Mouse (Mus musculus) G1E (cell line): ENCODE data around the gene Sec14l3. TPM values are rescaled to one million over a fixed set of nuclear protein-coding genes. Genes with fewer than 3 reads are reported as not detected.

ENCODE experiments used
- ATAC-seq: 2 replicates; pipeline ENCODE4 v1.8.0; 2016; ENCODE audit warnings: mild to moderate bottlenecking; ENCODE audit not compliant: insufficient number of reproducible peaks, poor library complexity, low FRiP score, severe bottlenecking; ENCODE audit errors: extremely low read depth
- DNase-seq: peaks from one replicate; pipeline ENCODE4 v3.0.0; 2012; ENCODE audit warnings: low spot score
- H3K27me3 ChIP-seq: 2 replicates; pipeline ENCODE4 v1.6.1; 2012; ENCODE audit warnings: mild to moderate bottlenecking, low read length, inconsistent platforms; ENCODE audit not compliant: insufficient read depth
- H3K36me3 ChIP-seq: replicated peaks from 2 replicates; pipeline ENCODE3; 2012; ENCODE audit warnings: mild to moderate bottlenecking, inconsistent platforms
- H3K4me1 ChIP-seq: 2 replicates; pipeline ENCODE4 v1.6.1; 2012; ENCODE audit warnings: low read depth, low read length, inconsistent platforms, mixed read lengths; ENCODE audit not compliant: insufficient read depth
- H3K4me3 ChIP-seq: 2 replicates; pipeline ENCODE4 v1.5.1; 2012; ENCODE audit warnings: low read depth, mild to moderate bottlenecking, inconsistent platforms, low read length, moderate library complexity, mixed read lengths
- H3K9me3 ChIP-seq: replicated peaks from 2 replicates; pipeline ENCODE4 v1.6.1; 2012; ENCODE audit warnings: inconsistent platforms
- CTCF ChIP-seq: IDR thresholded peaks from 2 replicates; pipeline ENCODE4 v1.5.1; 2012; ENCODE audit warnings: low read depth, low read length, inconsistent platforms, mixed read lengths
- GATA1 ChIP-seq: IDR thresholded peaks from 2 replicates; pipeline ENCODE4 v1.6.1; 2012; ENCODE audit warnings: borderline replicate concordance, low read length, inconsistent platforms, mixed read lengths
- GATA2 ChIP-seq: IDR thresholded peaks from 2 replicates; pipeline ENCODE4 v1.6.1; 2012; ENCODE audit warnings: low read depth, low read length, inconsistent platforms, borderline replicate concordance
- POLR2AphosphoS5 ChIP-seq: IDR thresholded peaks from 2 replicates; pipeline ENCODE4 v1.6.1; 2012; ENCODE audit warnings: low read depth, low read length, inconsistent platforms; ENCODE audit not compliant: insufficient replicate concordance
- TAL1 ChIP-seq: conservative IDR thresholded peaks from 2 replicates; pipeline ENCODE4 v1.6.1; 2012; ENCODE audit warnings: low read depth, low read length, inconsistent platforms, mixed read lengths
- polyA plus RNA-seq: library from polyadenylated mRNA; stranded (reverse); fragments of >175 nt; gene quantifications from 2 replicates; pipeline ENCODE4 v1.2.3, GENCODE M21; 2012
- total RNA-seq, 2 experiments: library from RNA; stranded (forward) in 1 of 2; stranded (reverse) in 1 of 2; fragments of 200-1000 nt in 1 of 2; fragments of >200 nt in 1 of 2; fragmentation: Nextera tagmentation in 1 of 2; gene quantifications; 2 replicates each; pipeline ENCODE4 v1.2.3; 2014 to 2017

Sec14l3 gene
- total and polyA plus RNA-seq, 3 experiments, result 0.11 TPM; not detected in 2

- peaks cover 81% of the 10 kb centered on the region for H3K27me3 ChIP-seq
- ATAC-seq (peak; percentile 15), DNase-seq (peak; percentile 26)
- no peak overlapping the region for H3K4me3 ChIP-seq
- peaks cover 46% of the 10 kb centered on the region for H3K4me1 ChIP-seq
- no peaks in the 10 kb centered on the region for H3K9me3 ChIP-seq
- peaks cover 7% of the 10 kb centered on the region for H3K36me3 ChIP-seq
- no peak for TF ChIP-seq POLR2AphosphoS5
- no peak for TF ChIP-seq TAL1
- TF ChIP-seq GATA2, result no peak
- no peak for TF ChIP-seq CTCF
- no peak for TF ChIP-seq GATA1
Measured at GRCm38 (mm10) chr11:4116458-4117141, 52.0 kb downstream of the Sec14l3 start.

DNA sequence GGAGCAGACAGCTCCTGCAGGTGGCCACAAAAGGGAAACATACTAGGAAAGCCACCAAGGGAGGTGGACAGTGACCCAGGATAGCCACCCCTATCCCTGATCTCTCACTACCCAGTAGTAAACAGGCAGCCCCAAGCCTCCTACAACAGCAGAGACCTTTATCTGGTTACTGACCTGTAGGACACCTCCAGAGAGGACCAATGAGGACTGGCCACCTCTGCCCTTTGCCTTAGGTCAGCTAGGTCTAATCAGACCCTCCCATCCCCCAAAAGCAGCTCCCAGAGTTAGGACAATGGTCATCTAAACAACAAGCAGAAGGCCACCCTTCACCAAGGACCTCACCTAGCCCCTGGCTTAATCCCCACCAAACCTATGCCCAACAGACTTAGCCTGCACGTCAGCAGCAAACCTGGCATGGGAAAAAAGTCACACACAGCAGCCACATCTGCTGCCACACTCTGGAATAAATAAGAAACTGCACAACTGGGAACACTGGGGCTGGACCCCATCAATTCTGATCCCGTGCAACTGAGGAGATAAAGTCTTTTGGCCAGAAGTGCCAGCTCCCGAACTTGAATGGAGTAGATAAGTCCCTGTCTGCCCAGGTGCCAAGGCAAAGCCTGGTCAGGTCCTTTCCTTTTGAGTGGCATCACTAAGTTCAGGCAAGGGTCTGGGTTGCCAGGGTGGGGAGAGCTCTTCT lies 52.9 kb downstream of the Sec14l3 start:
- peaks cover 55% of the 10 kb centered on the region for H3K4me1 ChIP-seq
- ATAC-seq, result no peak
- H3K4me3 ChIP-seq, result no peak overlapping the region

DNA sequence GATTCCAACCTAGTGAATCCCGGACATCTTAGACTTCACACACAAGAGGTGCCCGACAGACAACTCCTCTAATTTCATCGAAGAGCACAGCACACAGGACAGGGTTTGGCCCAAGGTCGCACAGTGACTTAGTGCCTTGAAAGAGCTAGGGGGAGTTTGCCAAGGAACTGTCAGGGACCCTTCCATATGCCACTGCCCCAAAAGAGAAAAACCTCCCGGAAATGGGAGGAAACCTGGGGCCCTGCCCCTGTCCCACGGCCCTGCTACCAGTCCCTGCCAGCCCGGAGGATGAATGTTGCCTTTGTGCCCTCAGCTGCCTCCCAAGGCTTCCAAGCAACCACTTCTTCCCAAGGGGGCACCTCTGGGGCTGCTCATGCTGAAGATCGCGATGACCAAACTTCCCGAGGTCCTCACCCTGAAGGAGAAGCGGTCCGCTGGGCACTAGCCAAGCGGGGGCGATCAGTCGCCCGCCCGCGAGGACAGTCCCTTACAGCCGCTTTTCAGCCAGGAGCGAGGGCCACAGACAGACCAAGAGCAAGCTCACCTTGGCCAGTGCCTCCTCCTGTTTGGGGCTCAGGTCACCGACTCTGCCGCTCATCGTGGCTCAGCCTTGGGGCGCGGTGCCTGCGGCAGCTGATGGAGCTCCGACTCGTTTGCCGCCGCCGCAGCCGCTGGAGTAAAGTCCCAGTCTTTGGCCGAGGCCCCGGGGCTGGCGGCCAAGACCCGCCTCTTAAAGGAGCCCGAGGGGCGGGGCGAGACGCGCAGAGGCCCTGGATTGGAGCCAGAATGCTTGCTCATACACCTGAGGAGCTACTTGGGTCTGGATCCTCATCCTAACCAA lies 53.7 kb downstream of the Sec14l3 start:
- ATAC-seq, result no peak
- no peak for DNase-seq
- Histone ChIP-seq H3K9me3 (no peaks in the 10 kb centered on the region), H3K36me3 (peaks cover 6% of the 10 kb centered on the region), H3K4me3 (peak overlapping the region; percentile 65; the same call in 1 of the 2 replicates), H3K27me3 (peaks cover 66% of the 10 kb centered on the region), H3K4me1 (peaks cover 63% of the 10 kb centered on the region)
- TF ChIP-seq GATA2 (no peak), POLR2AphosphoS5 (no peak), TAL1 (no peak), CTCF (no peak), GATA1 (no peak)

More for the DNA sequence above, 52.9 kb downstream of the Sec14l3 start:
- H3K27me3 ChIP-seq, result peaks cover 73% of the 10 kb centered on the region
- no peak for DNase-seq
- H3K9me3 ChIP-seq, result no peaks in the 10 kb centered on the region
- TF ChIP-seq GATA2 (no peak), GATA1 (no peak), TAL1 (no peak), CTCF (no peak), POLR2AphosphoS5 (no peak)
- peaks cover 6% of the 10 kb centered on the region for H3K36me3 ChIP-seq

GRCm38 (mm10) chr11:4119635-4120034 lies 55.0 kb downstream of the Sec14l3 start:
- Histone ChIP-seq H3K27me3 (peaks cover 59% of the 10 kb centered on the region), H3K4me3 (no peak overlapping the region)
- ATAC-seq, result no peak

GRCm38 (mm10) chr11:4121691-4122090 lies 57.0 kb downstream of the Sec14l3 start:
- H3K4me1 ChIP-seq, result peaks cover 64% of the 10 kb centered on the region
- TF ChIP-seq GATA2 (no peak), POLR2AphosphoS5 (no peak), TAL1 (no peak), GATA1 (no peak)
- H3K9me3 ChIP-seq, result no peaks in the 10 kb centered on the region; the same call in 1 of the 2 replicates
- H3K36me3 ChIP-seq, result peaks cover 6% of the 10 kb centered on the region
- peaks cover 45% of the 10 kb centered on the region for H3K27me3 ChIP-seq
- ATAC-seq (no peak), DNase-seq (no peak)
- H3K4me3 ChIP-seq, result no peak overlapping the region

More at GRCm38 (mm10) chr11:4119635-4120034, 55.0 kb downstream of the Sec14l3 start:
- DNase-seq, result no peak
- Histone ChIP-seq H3K4me1 (peaks cover 72% of the 10 kb centered on the region), H3K36me3 (peaks cover 6% of the 10 kb centered on the region), H3K9me3 (no peaks in the 10 kb centered on the region)
- TF ChIP-seq GATA2, result no peak
- TF ChIP-seq GATA1, result no peak
- TF ChIP-seq POLR2AphosphoS5, result no peak
- TF ChIP-seq TAL1, result no peak
- no peak for TF ChIP-seq CTCF

- TF ChIP-seq CTCF (no peak), GATA2 (no peak), GATA1 (no peak), POLR2AphosphoS5 (no peak), TAL1 (no peak)
- H3K36me3 ChIP-seq, result peaks cover 6% of the 10 kb centered on the region
- H3K9me3 ChIP-seq, result no peaks in the 10 kb centered on the region; the same call in 1 of the 2 replicates
- DNase-seq (no peak), ATAC-seq (no peak)
- H3K4me1 ChIP-seq, result peaks cover 58% of the 10 kb centered on the region
- peaks cover 40% of the 10 kb centered on the region for H3K27me3 ChIP-seq
- peak overlapping the region; percentile 67; the same call in 1 of the 2 replicates for H3K4me3 ChIP-seq
Measured at GRCm38 (mm10) chr11:4122226-4122625, 57.6 kb downstream of the Sec14l3 start.
